Mouse (Mus musculus) limb, embryonic 10.5 days (tissue): ENCODE results near the gene Asic3. TPM values are rescaled to one million over a fixed set of nuclear protein-coding genes. Genes with fewer than 3 reads are reported as not detected.
"Not testable (repeated sequence)": the region's sequence is repeated elsewhere in the genome, so short reads cannot be mapped to it uniquely, and the experiment has no call there.

ENCODE experiments used
- DNase-seq: peaks from one replicate; pipeline ENCODE4 v3.0.0-alpha.2; 2017; ENCODE audit warnings: low spot score
- H3K27ac ChIP-seq: fragments of 300-500 bp; sonication (generic); 2 replicates; pipeline ENCODE4 v1.5.1; 2016; ENCODE audit warnings: mild to moderate bottlenecking
- H3K27me3 ChIP-seq: fragments of 300-500 bp; sonication (generic); 2 replicates; pipeline ENCODE4 v1.6.1; 2016; ENCODE audit warnings: low read depth, mild to moderate bottlenecking; ENCODE audit not compliant: poor library complexity, severe bottlenecking
- H3K36me3 ChIP-seq: fragments of 300-500 bp; sonication (generic); 2 replicates; pipeline ENCODE4 v1.6.1; 2016; ENCODE audit warnings: mild to moderate bottlenecking, moderate library complexity
- H3K4me1 ChIP-seq: fragments of 300-500 bp; sonication (generic); 2 replicates; pipeline ENCODE4 v1.6.1; 2016
- H3K4me3 ChIP-seq: fragments of 300-500 bp; sonication (generic); 2 replicates; pipeline ENCODE4 v1.5.1; 2016; ENCODE audit warnings: mild to moderate bottlenecking, moderate library complexity
- H3K9me3 ChIP-seq: fragments of 300-500 bp; sonication (generic); replicated peaks from 2 replicates; pipeline ENCODE4 v1.6.1; 2016; ENCODE audit warnings: mild to moderate bottlenecking
- WGBS: fragments of 180-500 bp; shearing (Covaris S2); methylation state at CpG from one replicate; pipeline ENCODE4 v1.1.7; 2016; 5-methylcytosine and 5-hydroxymethylcytosine counted together
- polyA plus RNA-seq: library from polyadenylated mRNA; unstranded; fragments of >200 nt; fragmentation: Nextera tagmentation; extraction: Ambion mirVana; gene quantifications from 2 replicates; pipeline ENCODE4 v1.2.1, GENCODE M21; 2016

The Asic3 gene
- polyA plus RNA-seq, 1 experiment from 2014 or later, result 0.30 TPM

DNA sequence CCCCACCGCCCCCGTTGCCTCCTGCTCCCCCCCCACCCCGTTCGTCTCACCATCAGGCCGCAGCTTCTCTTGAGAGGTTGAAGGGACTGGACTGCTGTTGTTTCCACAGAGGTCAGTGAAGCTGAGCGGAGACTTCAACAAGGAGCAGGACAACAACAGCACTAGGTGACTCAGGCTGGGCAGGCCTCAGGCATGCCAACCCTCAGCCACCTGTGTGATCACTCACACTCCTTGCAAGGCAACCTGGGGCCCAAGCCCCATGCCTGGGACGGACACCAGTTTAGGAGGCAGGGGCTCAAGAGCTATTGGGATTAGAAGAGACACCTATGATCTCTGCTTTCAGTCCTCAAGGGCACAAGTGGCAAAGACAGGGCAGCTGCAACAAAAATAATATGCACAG is 21.3 kb upstream of the Asic3 start, which contains the start of gene Atg9b:
Atg9b (minus strand) TSS at position 280 of the 400 bp plus-strand sequence.
- Histone ChIP-seq H3K4me1 (peaks cover 50% of the 10 kb centered on the region), H3K36me3 (peaks cover 3% of the 10 kb centered on the region; the same call in 1 of the 2 replicates), H3K4me3 (no peak within 1 kb of the TSS), H3K27me3 (peaks cover 20% of the 10 kb centered on the region), H3K27ac (peak within 1 kb of the TSS; percentile 14; the same call in 1 of the 2 replicates), H3K9me3 (no peaks in the 10 kb centered on the region)
- WGBS, result 67% methylated on average over 7 of the region's 7 CpGs
- no peak for DNase-seq

DNA sequence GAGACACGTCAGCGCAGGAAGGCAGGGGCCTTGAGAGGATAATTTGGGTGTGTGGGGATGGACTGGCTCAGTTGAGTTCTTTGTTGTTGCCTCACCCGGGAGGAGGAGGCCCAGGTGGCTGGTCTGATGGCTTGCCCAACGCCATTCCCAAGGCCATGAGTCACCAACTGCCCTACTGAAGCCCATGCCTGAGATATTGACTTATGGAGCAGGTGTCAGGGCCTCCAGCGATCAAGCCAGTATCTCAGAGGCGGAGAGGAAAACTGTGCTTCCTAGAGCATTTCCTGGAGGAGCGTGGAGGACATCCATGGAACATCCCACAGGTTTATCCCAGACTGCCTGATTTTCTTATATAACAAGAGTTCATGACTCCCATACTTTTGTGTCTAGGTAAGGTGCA is 20.5 kb upstream of the Asic3 start:
- no peak for DNase-seq
- H3K36me3 ChIP-seq, result peaks cover 3% of the 10 kb centered on the region; the same call in 1 of the 2 replicates
- no peak overlapping the region for H3K27ac ChIP-seq
- H3K4me1 ChIP-seq, result peaks cover 41% of the 10 kb centered on the region
- H3K9me3 ChIP-seq, result no peaks in the 10 kb centered on the region
- H3K4me3 ChIP-seq, result no peak overlapping the region
- H3K27me3 ChIP-seq, result peaks cover 11% of the 10 kb centered on the region
- 76% methylated on average over 7 of the region's 7 CpGs for WGBS

DNA sequence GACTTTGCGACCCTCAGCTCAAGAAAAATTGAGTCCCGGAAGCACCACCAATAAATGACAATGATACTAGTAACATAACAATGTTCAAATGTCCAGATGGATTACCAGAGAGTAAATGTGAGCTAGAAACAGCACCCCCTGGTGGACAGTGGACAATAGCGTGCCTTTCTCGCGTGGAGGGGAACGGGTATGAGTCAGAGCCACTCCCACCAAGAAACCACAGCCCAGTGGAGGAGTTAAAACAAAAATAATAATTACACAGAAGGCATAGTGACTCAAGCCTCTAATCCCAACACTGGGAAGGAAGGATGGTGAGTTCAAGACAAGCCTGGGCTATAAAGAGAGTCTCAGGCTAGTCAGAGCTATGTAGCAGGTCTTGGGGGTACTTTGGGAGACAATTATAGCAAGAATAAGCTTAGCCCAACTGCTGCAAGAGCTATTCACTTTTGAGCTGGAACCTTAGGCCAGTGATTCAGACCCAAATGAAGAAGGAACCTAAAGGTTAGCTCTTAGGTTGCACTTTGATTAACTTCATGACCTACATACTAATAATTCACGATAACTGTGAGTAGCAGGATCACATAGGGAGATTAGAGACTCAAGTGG is 19.7 kb upstream of the Asic3 start, which contains the start of gene Abcb8:
Abcb8 (plus strand) TSS at position 272 of the 606 bp plus-strand sequence.
- Histone ChIP-seq H3K27me3 (peaks cover 4% of the 10 kb centered on the region), H3K4me3 (peak within 1 kb of the TSS; percentile 69), H3K4me1 (peaks cover 34% of the 10 kb centered on the region), H3K36me3 (peaks cover 3% of the 10 kb centered on the region; the same call in 1 of the 2 replicates), H3K27ac (peak within 1 kb of the TSS; percentile 92), H3K9me3 (no peaks in the 10 kb centered on the region)
- peak; percentile 85 for DNase-seq
- 24% methylated on average over 7 of the region's 7 CpGs for WGBS

DNA sequence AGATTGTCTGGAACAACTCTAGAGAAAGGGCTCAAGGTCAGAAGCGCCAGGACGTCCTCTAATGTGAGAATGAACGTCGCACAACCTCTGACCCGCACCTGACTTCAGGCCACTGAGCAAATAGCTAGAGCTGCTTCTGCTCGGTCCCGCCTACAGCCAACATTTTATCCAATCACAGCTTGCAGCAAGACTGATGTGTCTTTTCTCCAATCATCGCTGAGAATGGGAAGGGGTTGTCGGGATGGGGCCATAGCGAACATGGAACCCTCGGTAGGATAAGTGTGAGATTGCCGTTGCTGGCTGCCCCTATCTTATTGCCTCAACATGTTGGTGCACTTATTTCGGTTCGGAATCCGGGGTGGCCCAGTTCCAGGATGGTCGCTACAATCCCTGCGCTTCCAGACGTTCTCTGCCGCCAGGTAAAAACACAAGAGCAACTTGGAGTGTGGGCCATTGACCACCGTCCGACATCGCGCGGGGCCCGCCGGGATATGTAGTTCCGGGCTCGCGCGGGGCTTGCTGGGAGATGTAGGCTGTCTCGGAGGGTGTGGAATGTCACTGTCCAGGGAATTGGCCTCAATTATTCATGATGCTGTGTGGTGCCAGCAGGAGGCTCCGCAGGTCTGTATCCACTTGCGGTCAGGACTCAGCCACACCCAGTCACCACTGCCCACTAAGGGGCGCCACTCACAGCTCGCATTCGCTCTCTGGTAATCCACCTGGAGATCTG is 18.9 kb upstream of the Asic3 start:
- Histone ChIP-seq H3K4me3 (peak overlapping the region; percentile 69), H3K9me3 (no peaks in the 10 kb centered on the region), H3K4me1 (peaks cover 25% of the 10 kb centered on the region), H3K27me3 (no peaks in the 10 kb centered on the region), H3K27ac (peak overlapping the region; percentile 92), H3K36me3 (peaks cover 3% of the 10 kb centered on the region; the same call in 1 of the 2 replicates)
- peak; percentile 94 for DNase-seq
- 2% methylated on average over 36 of the region's 36 CpGs for WGBS

GRCm38 (mm10) chr5:24396254-24396653 is 16.9 kb upstream of the Asic3 start:
- H3K27ac ChIP-seq, H3K27me3 ChIP-seq, H3K9me3 ChIP-seq, DNase-seq, H3K4me3 ChIP-seq: not testable (repeated sequence)
- 88% methylated on average over 6 of the region's 6 CpGs for WGBS
- Histone ChIP-seq H3K4me1 (peaks cover 22% of the 10 kb centered on the region), H3K36me3 (peaks cover 19% of the 10 kb centered on the region)

DNA sequence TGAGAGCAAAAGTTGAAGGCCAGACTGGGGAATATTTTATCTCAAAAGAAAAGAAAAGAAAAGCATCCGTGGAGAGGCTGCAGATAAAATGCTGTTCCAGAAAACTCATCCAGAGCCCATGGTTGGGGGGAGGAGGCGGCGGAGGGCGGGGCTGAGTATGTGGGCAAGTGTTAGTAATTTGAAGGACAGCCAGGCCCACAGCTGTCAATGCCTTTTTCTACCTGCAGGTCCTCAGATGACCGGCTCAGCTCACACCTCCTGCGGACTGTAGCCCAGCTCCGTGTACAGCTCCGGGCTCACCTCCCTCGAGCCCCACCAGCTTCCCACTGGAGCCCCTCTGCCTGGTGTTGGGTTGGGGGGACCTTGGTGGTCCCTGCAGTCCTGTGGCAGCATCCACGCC is 13.5 kb upstream of the Asic3 start:
- 86% methylated on average over 10 of the region's 10 CpGs for WGBS
- no peak for DNase-seq
- no peak overlapping the region for H3K27ac ChIP-seq
- no peaks in the 10 kb centered on the region for H3K27me3 ChIP-seq
- peaks cover 9% of the 10 kb centered on the region; the same call in 1 of the 2 replicates for H3K4me1 ChIP-seq
- no peak overlapping the region for H3K4me3 ChIP-seq
- H3K9me3 ChIP-seq, result no peaks in the 10 kb centered on the region
- H3K36me3 ChIP-seq, result peaks cover 49% of the 10 kb centered on the region

GRCm38 (mm10) chr5:24400362-24400761 is 12.8 kb upstream of the Asic3 start:
- Histone ChIP-seq H3K9me3 (no peaks in the 10 kb centered on the region), H3K27ac (no peak overlapping the region), H3K27me3 (no peaks in the 10 kb centered on the region), H3K36me3 (peaks cover 55% of the 10 kb centered on the region), H3K4me1 (peaks cover 8% of the 10 kb centered on the region; the same call in 1 of the 2 replicates), H3K4me3 (no peak overlapping the region)
- no peak for DNase-seq
- WGBS, result 92% methylated on average over 11 of the region's 11 CpGs

DNA sequence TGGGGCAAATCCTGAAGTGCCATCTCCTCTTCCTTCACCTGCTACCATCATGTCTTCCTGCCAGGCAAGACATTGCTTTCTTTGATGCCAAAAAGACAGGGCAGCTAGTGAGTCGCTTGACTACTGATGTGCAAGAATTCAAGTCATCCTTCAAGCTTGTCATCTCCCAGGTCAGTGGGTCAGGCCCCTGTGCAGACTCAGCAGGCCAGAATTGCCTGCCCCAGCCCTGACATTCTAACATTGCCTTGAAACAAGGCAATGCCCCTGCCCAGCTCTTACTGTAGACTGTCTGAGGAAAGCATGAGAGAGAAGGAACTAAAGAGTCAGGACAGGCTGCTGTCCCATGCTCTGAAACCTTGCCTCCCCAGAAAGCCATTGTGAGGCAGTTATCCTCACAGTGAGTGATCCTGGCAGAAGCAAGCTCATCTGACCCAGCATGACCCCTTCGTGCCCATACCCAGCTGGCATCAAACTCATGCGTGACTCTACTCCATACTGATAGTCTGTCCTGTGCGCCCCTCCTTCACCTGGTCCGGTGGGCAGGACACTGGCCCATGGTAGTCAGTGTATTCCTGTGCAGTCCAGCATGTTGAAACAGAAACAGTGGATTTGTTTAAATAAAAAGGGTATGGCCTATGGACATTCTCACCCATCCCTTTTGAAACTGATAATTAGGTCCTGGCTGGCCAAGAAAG is 12.1 kb upstream of the Asic3 start:
- peaks cover 8% of the 10 kb centered on the region; the same call in 1 of the 2 replicates for H3K4me1 ChIP-seq
- H3K27ac ChIP-seq, result no peak overlapping the region
- WGBS, result 90% methylated on average over 5 of the region's 5 CpGs
- no peak overlapping the region for H3K4me3 ChIP-seq
- no peak for DNase-seq
- H3K27me3 ChIP-seq, result no peaks in the 10 kb centered on the region
- H3K36me3 ChIP-seq, result peaks cover 59% of the 10 kb centered on the region
- no peaks in the 10 kb centered on the region for H3K9me3 ChIP-seq

GRCm38 (mm10) chr5:24401969-24402368 is 11.2 kb upstream of the Asic3 start:
- Histone ChIP-seq H3K36me3 (peaks cover 65% of the 10 kb centered on the region), H3K27ac (no peak overlapping the region), H3K9me3 (no peaks in the 10 kb centered on the region), H3K4me3 (no peak overlapping the region), H3K4me1 (peaks cover 8% of the 10 kb centered on the region; the same call in 1 of the 2 replicates), H3K27me3 (no peaks in the 10 kb centered on the region)
- DNase-seq, result no peak
- WGBS, result 86% methylated on average over 9 of the region's 9 CpGs

DNA sequence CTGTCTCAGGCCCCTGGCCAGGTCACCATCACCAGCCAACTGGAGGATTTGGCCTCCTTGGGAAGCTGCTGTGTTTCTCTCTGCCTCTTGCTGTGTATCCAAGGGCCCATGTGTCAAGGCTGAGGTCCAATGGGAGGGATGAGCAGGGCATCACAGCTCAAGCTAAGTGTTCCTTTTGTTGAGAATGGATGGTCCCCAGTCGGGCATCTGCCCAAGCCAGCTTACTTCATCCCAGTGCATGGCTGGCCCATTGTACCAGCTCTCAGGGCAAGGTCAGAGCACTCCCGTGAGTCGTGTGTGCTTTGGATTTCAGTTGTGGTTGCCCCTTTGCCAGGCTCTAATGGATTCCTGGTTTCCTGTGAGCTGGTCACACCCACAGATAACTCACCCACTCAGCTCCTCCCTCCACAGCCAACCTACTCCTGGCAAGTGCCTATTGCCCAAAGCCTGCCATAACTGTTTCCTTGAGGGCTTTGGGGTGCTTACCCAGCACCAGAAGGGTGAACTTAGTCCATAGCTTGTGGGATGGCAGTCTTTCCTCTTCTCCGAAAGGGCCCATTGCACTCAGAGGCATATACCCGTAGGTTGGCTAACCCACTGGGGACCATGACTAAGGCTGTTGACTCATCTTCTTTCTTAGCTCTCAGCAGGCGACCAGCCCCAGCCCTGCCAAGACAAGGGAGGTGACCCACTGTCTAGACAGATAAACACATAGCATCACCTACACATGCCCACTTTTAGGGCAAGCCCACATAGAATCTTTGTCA is 8.4 kb upstream of the Asic3 start:
- no peak for DNase-seq
- WGBS, result 87% methylated on average over 6 of the region's 6 CpGs
- peaks cover 80% of the 10 kb centered on the region for H3K36me3 ChIP-seq
- no peaks in the 10 kb centered on the region for H3K9me3 ChIP-seq
- no peaks in the 10 kb centered on the region for H3K27me3 ChIP-seq
- H3K27ac ChIP-seq, result no peak overlapping the region
- H3K4me1 ChIP-seq, result peaks cover 6% of the 10 kb centered on the region; the same call in 1 of the 2 replicates
- H3K4me3 ChIP-seq, result no peak overlapping the region

GRCm38 (mm10) chr5:24405389-24405876 is 7.8 kb upstream of the Asic3 start:
- H3K9me3 ChIP-seq, result no peaks in the 10 kb centered on the region
- no peak for DNase-seq
- H3K27me3 ChIP-seq, result no peaks in the 10 kb centered on the region
- no peaks in the 10 kb centered on the region for H3K4me1 ChIP-seq
- no peak overlapping the region for H3K4me3 ChIP-seq
- peaks cover 74% of the 10 kb centered on the region for H3K36me3 ChIP-seq
- H3K27ac ChIP-seq, result no peak overlapping the region
- WGBS, result 58% methylated on average over 3 of the region's 3 CpGs

GRCm38 (mm10) chr5:24408651-24409050 is 4.5 kb upstream of the Asic3 start:
- Histone ChIP-seq H3K4me3 (no peak overlapping the region), H3K36me3 (peaks cover 42% of the 10 kb centered on the region), H3K4me1 (peaks cover 10% of the 10 kb centered on the region), H3K27ac (no peak overlapping the region), H3K27me3 (peaks cover 8% of the 10 kb centered on the region), H3K9me3 (no peaks in the 10 kb centered on the region)
- no peak for DNase-seq
- WGBS, result 93% methylated on average over 13 of the region's 13 CpGs
